Mouse (Mus musculus) testis, adult 2 months (tissue): ENCODE results near the gene Adam30. TPM values are rescaled to one million over a fixed set of nuclear protein-coding genes. Genes with fewer than 3 reads are reported as not detected.

Source experiments
- H3K27ac ChIP-seq: fragments of 200-500 bp; 2 replicates; pipeline ENCODE4 v1.5.1; 2012; ENCODE audit warnings: low read depth, low read length; ENCODE audit not compliant: control insufficient read depth, insufficient read depth
- H3K27me3 ChIP-seq: fragments of 200-500 bp; 2 replicates; pipeline ENCODE4 v1.6.1; 2012; ENCODE audit warnings: mild to moderate bottlenecking, low read length, moderate library complexity; ENCODE audit not compliant: control insufficient read depth, insufficient read depth
- H3K36me3 ChIP-seq: fragments of 200-500 bp; 2 replicates; pipeline ENCODE4 v1.6.1; 2012; ENCODE audit warnings: mild to moderate bottlenecking, low read length; ENCODE audit not compliant: control insufficient read depth, insufficient read depth
- H3K4me1 ChIP-seq: fragments of 200-500 bp; 2 replicates; pipeline ENCODE4 v1.6.1; 2012; ENCODE audit warnings: low read length; ENCODE audit not compliant: control insufficient read depth, insufficient read depth
- H3K4me3 ChIP-seq: fragments of 200-500 bp; 2 replicates; pipeline ENCODE4 v1.5.1; 2012; ENCODE audit warnings: low read depth, mild to moderate bottlenecking, low read length, moderate library complexity, mixed read lengths; ENCODE audit not compliant: control insufficient read depth
- CTCF ChIP-seq: fragments of 200-500 bp; IDR thresholded peaks from 2 replicates; pipeline ENCODE4 v1.5.1; 2012; ENCODE audit warnings: low read depth, mild to moderate bottlenecking, inconsistent platforms, low read length, moderate library complexity; ENCODE audit not compliant: control insufficient read depth, insufficient read depth, insufficient replicate concordance
- POLR2A ChIP-seq: fragments of 200-500 bp; IDR thresholded peaks from 2 replicates; pipeline ENCODE4 v1.6.1; 2012; ENCODE audit warnings: low read depth, mild to moderate bottlenecking, inconsistent platforms, low read length, moderate library complexity; ENCODE audit not compliant: control insufficient read depth
- polyA plus RNA-seq: library from polyadenylated mRNA; depleted of rRNA; stranded (reverse); fragments of >200 nt; gene quantifications from 2 replicates; pipeline ENCODE4 v1.2.3, GENCODE M21; 2012

The Adam30 gene
- polyA plus RNA-seq, 1 experiment, result 45.1 TPM

- no peaks in the 10 kb centered on the region for H3K36me3 ChIP-seq
- H3K4me1 ChIP-seq, result no peaks in the 10 kb centered on the region
- H3K27me3 ChIP-seq, result no peaks in the 10 kb centered on the region
- TF ChIP-seq CTCF, result no peak
- TF ChIP-seq POLR2A, result no peak
- H3K4me3 ChIP-seq, result no peak overlapping the region
- no peak overlapping the region for H3K27ac ChIP-seq
Measured at GRCm38 (mm10) chr3:98185163-98185714, 24.8 kb downstream of the Adam30 start.

GRCm38 (mm10) chr3:98187777-98188176, 27.3 kb downstream of the Adam30 start:
- Histone ChIP-seq H3K4me3 (no peak overlapping the region), H3K27me3 (no peaks in the 10 kb centered on the region), H3K27ac (no peak overlapping the region), H3K36me3 (no peaks in the 10 kb centered on the region), H3K4me1 (no peaks in the 10 kb centered on the region)
- TF ChIP-seq POLR2A (no peak), CTCF (no peak)

- no peak overlapping the region for H3K27ac ChIP-seq
- H3K36me3 ChIP-seq, result no peaks in the 10 kb centered on the region
- H3K27me3 ChIP-seq, result no peaks in the 10 kb centered on the region
- H3K4me1 ChIP-seq, result no peaks in the 10 kb centered on the region
- TF ChIP-seq CTCF (no peak), POLR2A (no peak)
- no peak overlapping the region for H3K4me3 ChIP-seq
Measured at GRCm38 (mm10) chr3:98197711-98198532, 37.5 kb downstream of the Adam30 start.

- no peak overlapping the region for H3K4me3 ChIP-seq
- no peaks in the 10 kb centered on the region for H3K36me3 ChIP-seq
- no peak for TF ChIP-seq POLR2A
- no peak for TF ChIP-seq CTCF
- H3K4me1 ChIP-seq, result no peaks in the 10 kb centered on the region
- H3K27ac ChIP-seq, result no peak overlapping the region
- H3K27me3 ChIP-seq, result no peaks in the 10 kb centered on the region
Measured at GRCm38 (mm10) chr3:98199747-98200146, 39.3 kb downstream of the Adam30 start.

- Histone ChIP-seq H3K27ac (no peak overlapping the region), H3K4me1 (no peaks in the 10 kb centered on the region), H3K36me3 (no peaks in the 10 kb centered on the region), H3K27me3 (no peaks in the 10 kb centered on the region), H3K4me3 (no peak overlapping the region)
- TF ChIP-seq CTCF, result no peak
- TF ChIP-seq POLR2A, result no peak
Measured at GRCm38 (mm10) chr3:98203282-98203681, 42.9 kb downstream of the Adam30 start.

GRCm38 (mm10) chr3:98206977-98207376, 46.5 kb downstream of the Adam30 start:
- no peaks in the 10 kb centered on the region for H3K36me3 ChIP-seq
- no peaks in the 10 kb centered on the region for H3K27me3 ChIP-seq
- no peak overlapping the region for H3K27ac ChIP-seq
- no peak for TF ChIP-seq CTCF
- no peak for TF ChIP-seq POLR2A
- no peaks in the 10 kb centered on the region for H3K4me1 ChIP-seq
- no peak overlapping the region for H3K4me3 ChIP-seq

GRCm38 (mm10) chr3:98209161-98209560, 48.7 kb downstream of the Adam30 start:
- Histone ChIP-seq H3K27ac (no peak overlapping the region), H3K36me3 (no peaks in the 10 kb centered on the region), H3K27me3 (no peaks in the 10 kb centered on the region), H3K4me3 (no peak overlapping the region), H3K4me1 (no peaks in the 10 kb centered on the region)
- TF ChIP-seq CTCF (no peak), POLR2A (no peak)

GRCm38 (mm10) chr3:98210860-98211259, 50.4 kb downstream of the Adam30 start:
- Histone ChIP-seq H3K27me3 (no peaks in the 10 kb centered on the region), H3K27ac (no peak overlapping the region), H3K36me3 (no peaks in the 10 kb centered on the region), H3K4me3 (no peak overlapping the region), H3K4me1 (no peaks in the 10 kb centered on the region)
- TF ChIP-seq POLR2A (no peak), CTCF (no peak)
